Comparison of ENCODE assay signal across 8 mouse cellular contexts in genomic region chr7:76392296-76392940, GRCm38 (mm10).
DNase-seq lines count a peak whose midpoint lies in the region; ATAC-seq lines count a peak whose summit lies in the region.

No protein-coding gene starts in this region.

- no peak for DNase-seq in kidney, adult 8-10 months
- peak; percentile 62 for DNase-seq in embryonic facial prominence, embryonic 14.5 days (ENCODE audit: low spot score)
- DNase-seq in thymus, postnatal 10 days (ENCODE audit: low spot score in 2 of 2) = no peak
- DNase-seq in ovary, postnatal 10 days (ENCODE audit: low spot score) = no peak
- no peak for DNase-seq in cerebellum, adult 9-11 months

- peaks cover 5% of the 10 kb centered on the region; the same call in 1 of the 2 replicates for H3K4me1 ChIP-seq in kidney, embryonic 14.5 days (ENCODE audit: control insufficient read depth, insufficient read depth, low read length)
- peaks cover 4% of the 10 kb centered on the region; the same call in 1 of the 2 replicates for H3K4me1 ChIP-seq in embryonic facial prominence, embryonic 14.5 days (ENCODE audit: control insufficient read depth, insufficient read depth, low read length)
- H3K4me1 ChIP-seq in hindbrain, embryonic 16.5 days (ENCODE audit: control insufficient read depth, insufficient read depth, low read depth, low read length) = peaks cover 13% of the 10 kb centered on the region
- peaks cover 11% of the 10 kb centered on the region for H3K4me1 ChIP-seq in midbrain, embryonic 15.5 days

- H3K4me2 ChIP-seq in kidney, embryonic 14.5 days (replicated peaks; ENCODE audit: low read depth, low read length) = peak overlapping the region; percentile 36
- peak overlapping the region; percentile 61 for H3K4me2 ChIP-seq in embryonic facial prominence, embryonic 14.5 days (ENCODE audit: low read depth, low read length)
- peak overlapping the region; percentile 78 for H3K4me2 ChIP-seq in hindbrain, embryonic 16.5 days (ENCODE audit: low read length)
- peak overlapping the region; percentile 53 for H3K4me2 ChIP-seq in midbrain, embryonic 15.5 days

- H3K9me3 ChIP-seq in kidney, embryonic 14.5 days (ENCODE audit: control insufficient read depth, low read length) = no peaks in the 10 kb centered on the region
- H3K9me3 ChIP-seq in embryonic facial prominence, embryonic 14.5 days (ENCODE audit: control insufficient read depth, low read length) = no peaks in the 10 kb centered on the region
- no peaks in the 10 kb centered on the region for H3K9me3 ChIP-seq in hindbrain, embryonic 16.5 days (ENCODE audit: control insufficient read depth, low read length)
- no peaks in the 10 kb centered on the region for H3K9me3 ChIP-seq in midbrain, embryonic 15.5 days

- ATAC-seq in kidney, embryonic 14.5 days (ENCODE audit: low FRiP score, low TSS enrichment) = peak; percentile 56
- ATAC-seq in embryonic facial prominence, embryonic 14.5 days (ENCODE audit: low read depth) = peak; percentile 89
- ATAC-seq in hindbrain, embryonic 16.5 days = peak; percentile 79
- ATAC-seq in midbrain, embryonic 15.5 days (replicated peaks) = peak; percentile 80

- H3K4me3 ChIP-seq in kidney, embryonic 14.5 days (ENCODE audit: low read length) = no peak overlapping the region; the same call in 1 of the 2 replicates
- H3K4me3 ChIP-seq in embryonic facial prominence, embryonic 14.5 days (ENCODE audit: low read depth, low read length) = peak overlapping the region; percentile 25
- H3K4me3 ChIP-seq in hindbrain, embryonic 16.5 days (ENCODE audit: low read length) = peak overlapping the region; percentile 43
- peak overlapping the region; percentile 36 for H3K4me3 ChIP-seq in midbrain, embryonic 15.5 days

- H3K27me3 ChIP-seq in kidney, embryonic 14.5 days (ENCODE audit: control insufficient read depth, insufficient read depth, low read length) = no peaks in the 10 kb centered on the region
- H3K27me3 ChIP-seq in embryonic facial prominence, embryonic 14.5 days (replicated peaks; ENCODE audit: control insufficient read depth, insufficient read depth, low read length) = no peaks in the 10 kb centered on the region
- H3K27me3 ChIP-seq in hindbrain, embryonic 16.5 days (replicated peaks; ENCODE audit: control insufficient read depth, insufficient read depth, low read length) = no peaks in the 10 kb centered on the region
- H3K27me3 ChIP-seq in midbrain, embryonic 15.5 days (replicated peaks) = no peaks in the 10 kb centered on the region

- H3K36me3 ChIP-seq in kidney, embryonic 14.5 days (ENCODE audit: control insufficient read depth, insufficient read depth, low read length) = no peaks in the 10 kb centered on the region
- no peaks in the 10 kb centered on the region for H3K36me3 ChIP-seq in embryonic facial prominence, embryonic 14.5 days (ENCODE audit: control insufficient read depth, insufficient read depth, low read length)
- H3K36me3 ChIP-seq in hindbrain, embryonic 16.5 days (ENCODE audit: control insufficient read depth, insufficient read depth, low read length) = no peaks in the 10 kb centered on the region
- no peaks in the 10 kb centered on the region for H3K36me3 ChIP-seq in midbrain, embryonic 15.5 days (replicated peaks)

- WGBS in kidney, embryonic 14.5 days = 22% methylated on average over 15 of the region's 15 CpGs
- WGBS in embryonic facial prominence, embryonic 14.5 days = 15% methylated on average over 15 of the region's 15 CpGs
- 22% methylated on average over 15 of the region's 15 CpGs for WGBS in hindbrain, embryonic 16.5 days
- 14% methylated on average over 15 of the region's 15 CpGs for WGBS in midbrain, embryonic 15.5 days

- H3K9ac ChIP-seq in kidney, embryonic 14.5 days (ENCODE audit: low read depth, low read length) = no peak overlapping the region
- no peak overlapping the region for H3K9ac ChIP-seq in embryonic facial prominence, embryonic 14.5 days (ENCODE audit: low read depth, low read length)
- H3K9ac ChIP-seq in hindbrain, embryonic 16.5 days (ENCODE audit: low read depth, low read length) = peak overlapping the region; percentile 23; the same call in 1 of the 2 replicates
- H3K9ac ChIP-seq in midbrain, embryonic 15.5 days = no peak overlapping the region

- H3K27ac ChIP-seq in kidney, embryonic 14.5 days (ENCODE audit: low read depth, low read length) = no peak overlapping the region
- H3K27ac ChIP-seq in embryonic facial prominence, embryonic 14.5 days (replicated peaks; ENCODE audit: low read depth, low read length) = no peak overlapping the region
- H3K27ac ChIP-seq in hindbrain, embryonic 16.5 days (ENCODE audit: low read depth, low read length) = no peak overlapping the region
- H3K27ac ChIP-seq in midbrain, embryonic 15.5 days = peak overlapping the region; percentile 76
